Mouse (Mus musculus) hindbrain, embryonic 10.5 days (tissue): ENCODE measurements around the gene Mfsd4b2. TPM values are rescaled to one million over a fixed set of nuclear protein-coding genes. Genes with fewer than 3 reads are reported as not detected.

Experiments used
- polyA plus RNA-seq: library from polyadenylated mRNA; unstranded; fragments of >200 nt; fragmentation: Nextera tagmentation; extraction: Ambion mirVana; gene quantifications from 2 replicates; pipeline ENCODE4 v1.2.1, GENCODE M21; 2016

The Mfsd4b2 gene
- polyA plus RNA-seq, 1 experiment from 2014 or later, result not detected

Other genes with a start within 250 kb of the Mfsd4b2 start
- 8.8 and 11.5 TPM in 2 replicates for gene Rev3l, start 194.8 kb downstream of the Mfsd4b2 start, polyA plus RNA-seq
- gene Mfsd4b4, start 27.7 kb downstream of the Mfsd4b2 start, polyA plus RNA-seq, result 2.8 and 4.1 TPM in 2 replicates
- gene Mfsd4b3, start 33.2 kb upstream of the Mfsd4b2 start, polyA plus RNA-seq, result 0.16 TPM in 1 of 2 replicates, not detected in the other
- not detected in 2 replicates for gene Mfsd4b5, start 59.7 kb upstream of the Mfsd4b2 start, polyA plus RNA-seq
- not detected in 2 replicates for gene Mfsd4b1, start 98.3 kb upstream of the Mfsd4b2 start, polyA plus RNA-seq
- 8.7 and 10.3 TPM in 2 replicates for gene Slc16a10, start 215.3 kb upstream of the Mfsd4b2 start, polyA plus RNA-seq